Comparison of ENCODE assay signal across 8 mouse cellular contexts in genomic region chr10:4386609-4387591, GRCm38 (mm10). TPM values are rescaled to one million over a fixed set of nuclear protein-coding genes. Genes with fewer than 3 reads are reported as not detected.
DNase-seq lines count a peak whose midpoint lies in the region; ATAC-seq and TF ChIP-seq lines count a peak whose summit lies in the region.

No protein-coding gene starts in this region.

- peaks cover 46% of the 10 kb centered on the region for H3K4me1 ChIP-seq in hindbrain, embryonic 10.5 days (replicated peaks)
- H3K4me1 ChIP-seq in lung, postnatal 0 days (ENCODE audit: insufficient read depth, low read depth, low read length): peaks cover 15% of the 10 kb centered on the region; the same call in 1 of the 2 replicates

- H3K4me2 ChIP-seq in lung, postnatal 0 days (replicated peaks; ENCODE audit: low read depth, low read length): peak overlapping the region; percentile 89

- TF ChIP-seq EP300 in lung, postnatal 0 days (IDR thresholded peaks at IDR 0.05): no peak

- H3K36me3 ChIP-seq in hindbrain, embryonic 10.5 days: 0 out of 2 replicates have a peak, but pooled peaks cover 2% of the 10 kb centered on the region
- no peaks in the 10 kb centered on the region for H3K36me3 ChIP-seq in lung, postnatal 0 days (ENCODE audit: insufficient read depth, low read length)

- peak overlapping the region; percentile 99 for H3K27ac ChIP-seq in hindbrain, embryonic 10.5 days
- H3K27ac ChIP-seq in lung, postnatal 0 days (ENCODE audit: low read length): peak overlapping the region; percentile 100

- peak overlapping the region; percentile 95 for H3K4me3 ChIP-seq in hindbrain, embryonic 10.5 days
- H3K4me3 ChIP-seq in lung, postnatal 0 days (ENCODE audit: low read depth, low read length): peak overlapping the region; percentile 98

- peak; percentile 68 for DNase-seq in MEL-GATA-1-ER (ENCODE audit: extremely low read depth, low read depth)
- DNase-seq in cerebellum, adult 8-10 months: peak; percentile 92
- DNase-seq in forelimb bud, embryonic 11.5 days (ENCODE audit: low read depth, low spot score): peak; percentile 96
- DNase-seq in hindbrain, embryonic 10.5 days (ENCODE audit: low spot score): peak; percentile 95
- DNase-seq in layer of hippocampus, adult 9-11 months: peak; percentile 98
- peak; percentile 97 for DNase-seq in lung, postnatal 0 days (ENCODE audit: low spot score)
- DNase-seq in ovary, postnatal 14 days (ENCODE audit: low spot score): peak; percentile 88
- DNase-seq in thymus, postnatal 14 days: peak; percentile 97

- no peaks in the 10 kb centered on the region for H3K27me3 ChIP-seq in hindbrain, embryonic 10.5 days (ENCODE audit: insufficient read depth, poor library complexity, severe bottlenecking)
- no peaks in the 10 kb centered on the region for H3K27me3 ChIP-seq in lung, postnatal 0 days (replicated peaks; ENCODE audit: insufficient read depth, low read length)

- peak overlapping the region; percentile 99 for H3K9ac ChIP-seq in lung, postnatal 0 days (replicated peaks; ENCODE audit: low read depth)

- 0 out of 2 replicates have a peak, but pooled peaks cover 7% of the 10 kb centered on the region for H3K9me3 ChIP-seq in hindbrain, embryonic 10.5 days
- no peaks in the 10 kb centered on the region for H3K9me3 ChIP-seq in lung, postnatal 0 days (ENCODE audit: low read length)

- under 1% methylated on average over 119 of the region's 133 CpGs for WGBS in hindbrain, embryonic 10.5 days
- WGBS in lung, postnatal 0 days: under 1% methylated on average over 56 of the region's 133 CpGs

- ATAC-seq in lung, postnatal 0 days: peak; percentile 94

- TF ChIP-seq CTCF in lung, postnatal 0 days (IDR thresholded peaks at IDR 0.05): peak; percentile 21

RNA-seq across cellular contexts. Expression of gene Zbtb2, which starts 1.0 kb away (rescaled TPM):
- 18.1 and 20.1 TPM in 2 replicates for polyA plus RNA-seq in hindbrain, embryonic 10.5 days (2016; fragmentation: Nextera tagmentation; extraction: Ambion mirVana)
- polyA plus RNA-seq in lung, postnatal 0 days (2015; fragmentation: Nextera tagmentation; extraction: Ambion mirVana): 9.2 and 9.4 TPM in 2 replicates

RNA-seq across cellular contexts. Expression of gene Rmnd1, which starts 45.3 kb away (rescaled TPM):
- polyA plus RNA-seq in hindbrain, embryonic 10.5 days (2016; fragmentation: Nextera tagmentation; extraction: Ambion mirVana): 42.8 and 49.0 TPM in 2 replicates
- polyA plus RNA-seq in lung, postnatal 0 days (2015; fragmentation: Nextera tagmentation; extraction: Ambion mirVana): 16.5 and 17.9 TPM in 2 replicates

RNA-seq across cellular contexts. Expression of gene Armt1, which starts 45.4 kb away (rescaled TPM):
- polyA plus RNA-seq in hindbrain, embryonic 10.5 days (2016; fragmentation: Nextera tagmentation; extraction: Ambion mirVana): 27.4 and 31.7 TPM in 2 replicates
- polyA plus RNA-seq in lung, postnatal 0 days (2015; fragmentation: Nextera tagmentation; extraction: Ambion mirVana): 9.0 and 10.2 TPM in 2 replicates

Comparison
In these comparisons a context has a peak if more than half of its experiments do, and no peak if none do; other contexts are left out.
1. Peak in every context shown above with its lines: DNase-seq, ATAC-seq, H3K4me3 ChIP-seq and H3K27ac ChIP-seq.